33 mouse cellular contexts compared by ENCODE assay signal in the genomic region with DNA sequence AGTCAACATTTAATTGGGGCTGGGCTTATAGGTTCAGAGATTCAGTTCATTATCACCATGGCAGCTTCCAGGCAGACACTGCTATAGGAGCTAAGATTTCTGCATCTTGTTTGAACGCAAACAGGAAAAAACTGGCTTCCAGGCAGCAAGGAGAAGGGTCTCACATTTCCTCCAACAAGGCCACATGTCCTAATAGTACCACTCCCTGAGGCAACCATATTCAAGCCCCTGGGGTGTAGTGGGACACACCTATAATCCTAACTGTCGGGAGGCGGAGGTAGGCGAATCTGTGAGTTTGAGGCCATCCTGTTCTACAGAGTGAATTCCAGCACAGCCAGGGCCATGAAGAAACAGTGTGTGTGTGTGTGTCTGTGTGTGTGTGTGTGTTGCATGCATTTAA. TPM values are rescaled to one million over a fixed set of nuclear protein-coding genes. Genes with fewer than 3 reads are reported as not detected.
"Had no signal": no experiment of that assay in that cellular context is flagged by ENCODE, and none has a peak within 500 bp of the region (broad histone marks: within the 10 kb centered on the region; RNA-seq: fewer than 3 reads in every experiment).

No protein-coding gene starts in this region.

- H3K4me1 ChIP-seq: hindbrain, embryonic 15.5 days had no signal

- H3K9ac ChIP-seq: heart, embryonic 13.5 days; heart, embryonic 15.5 days; hindbrain, embryonic 13.5 days; hindbrain, embryonic 15.5 days; liver, embryonic 13.5 days; liver, embryonic 15.5 days; liver, postnatal 0 days had no signal

- DNase-seq: gastrocnemius, postnatal 14 days; gastrocnemius, postnatal 36 days; heart, adult 2 months; heart, postnatal 14 days; heart, postnatal 36 days; kidney, adult 11 months; kidney, adult 8-10 months; kidney, postnatal 10 days; kidney, postnatal 4 days; liver; liver, embryonic 13.5 days; liver, postnatal 0 days had no signal

- H3K9me3 ChIP-seq: heart, embryonic 13.5 days; heart, embryonic 15.5 days; hindbrain, embryonic 13.5 days; hindbrain, embryonic 15.5 days; liver, embryonic 13.5 days; liver, embryonic 15.5 days had no signal

- H3K27me3 ChIP-seq: heart, embryonic 13.5 days; heart, embryonic 15.5 days; hindbrain, embryonic 13.5 days; hindbrain, embryonic 15.5 days; liver, embryonic 13.5 days; liver, embryonic 15.5 days had no signal

- H3K27ac ChIP-seq: heart, adult 2 months; heart, embryonic 13.5 days; heart, embryonic 15.5 days; hindbrain, embryonic 13.5 days; hindbrain, embryonic 15.5 days; hindbrain, postnatal 0 days; layer of hippocampus, adult 2 months; left cerebral cortex, adult 2 months; liver, embryonic 13.5 days; liver, embryonic 15.5 days had no signal

- H3K4me3 ChIP-seq: heart, adult 2 months; heart, embryonic 13.5 days; heart, embryonic 15.5 days; hindbrain, embryonic 13.5 days; hindbrain, embryonic 15.5 days; layer of hippocampus, adult 2 months; left cerebral cortex, adult 2 months; liver, embryonic 13.5 days; liver, embryonic 15.5 days had no signal

- H3K36me3 ChIP-seq: heart, embryonic 13.5 days; heart, embryonic 15.5 days; hindbrain, embryonic 13.5 days; hindbrain, embryonic 15.5 days; liver, embryonic 13.5 days; liver, embryonic 15.5 days had no signal

RNA-seq across cellular contexts. Expression of gene Fgf21, which starts 20.1 kb away (rescaled TPM):
- total RNA-seq: gastrocnemius, adult 8-10 months; gastrocnemius, postnatal 14 days; gastrocnemius, postnatal 36 days; heart, adult 2 months; heart, postnatal 14 days; heart, postnatal 36 days; hematopoietic stem cell, adult 5-6 weeks; hindbrain, postnatal 0 days; layer of hippocampus, adult 2 months; layer of hippocampus, postnatal 10 days; layer of hippocampus, postnatal 25 days; left cerebral cortex, adult 2 months; left cerebral cortex, postnatal 14 days; left cerebral cortex, postnatal 36 days had no signal
- polyA plus RNA-seq: heart, adult 2 months; heart, embryonic 11.5 days; heart, embryonic 13.5 days; heart, postnatal 0 days; hindbrain, embryonic 11.5 days; hindbrain, embryonic 13.5 days; hindbrain, embryonic 15.5 days; hindbrain, postnatal 0 days; kidney, embryonic 14.5 days; kidney, embryonic 16.5 days; limb, embryonic 11.5 days; liver, embryonic 13.5 days; liver, embryonic 15.5 days had no signal

RNA-seq across cellular contexts. Expression of gene Fut1, which starts 21.9 kb away (rescaled TPM):
- total RNA-seq: gastrocnemius, adult 8-10 months; gastrocnemius, postnatal 36 days; heart, adult 2 months; heart, postnatal 36 days; hindbrain, postnatal 0 days; layer of hippocampus, adult 2 months; layer of hippocampus, postnatal 25 days; left cerebral cortex, adult 2 months; left cerebral cortex, postnatal 14 days; left cerebral cortex, postnatal 36 days had no signal
- polyA plus RNA-seq: heart, embryonic 11.5 days; heart, embryonic 13.5 days; heart, postnatal 0 days; hindbrain, embryonic 11.5 days; hindbrain, embryonic 15.5 days; hindbrain, postnatal 0 days; liver, embryonic 11.5 days; liver, embryonic 13.5 days; liver, embryonic 15.5 days had no signal

RNA-seq across cellular contexts. Expression of gene Izumo1, which starts 26.4 kb away (rescaled TPM):
- total RNA-seq: gastrocnemius, adult 8-10 months; gastrocnemius, postnatal 36 days; hematopoietic stem cell, adult 5-6 weeks; layer of hippocampus, adult 2 months; layer of hippocampus, postnatal 10 days; layer of hippocampus, postnatal 25 days; left cerebral cortex, postnatal 36 days had no signal
- polyA plus RNA-seq: hindbrain, embryonic 13.5 days; limb, embryonic 11.5 days; liver, embryonic 13.5 days had no signal

RNA-seq across cellular contexts. Expression of gene Rasip1, which starts 32.1 kb away (rescaled TPM):
- total RNA-seq: hematopoietic stem cell, adult 5-6 weeks had no signal
